Mouse (Mus musculus): Measurements from ENCODE around the gene Adck1.
A peak's percentile ranks its signal among the peaks of the same experiment; 100 is the strongest.
"Not testable (repeated sequence)": the region's sequence is repeated elsewhere in the genome, so short reads cannot be mapped to it uniquely, and the experiment has no call there.

Gene Adck1

GRCm38 (mm10) chr12:88360441-88361119 lies at the start of gene Adck1:
TSS of gene Adck1 (plus strand) at chr12:88360554.
- peak; percentile 91 to 92 for DNase-seq

GRCm38 (mm10) chr12:88314556-88314955 lies 45.8 kb upstream of the Adck1 start:
- DNase-seq, result no peak

- DNase-seq, result not testable (repeated sequence)
These were observed 36.4 kb upstream of the Adck1 start, which contains the start of gene Gm5039 for GRCm38 (mm10) chr12:88323926-88324325. TSS of gene Gm5039 (minus strand) at chr12:88324026.

DNA sequence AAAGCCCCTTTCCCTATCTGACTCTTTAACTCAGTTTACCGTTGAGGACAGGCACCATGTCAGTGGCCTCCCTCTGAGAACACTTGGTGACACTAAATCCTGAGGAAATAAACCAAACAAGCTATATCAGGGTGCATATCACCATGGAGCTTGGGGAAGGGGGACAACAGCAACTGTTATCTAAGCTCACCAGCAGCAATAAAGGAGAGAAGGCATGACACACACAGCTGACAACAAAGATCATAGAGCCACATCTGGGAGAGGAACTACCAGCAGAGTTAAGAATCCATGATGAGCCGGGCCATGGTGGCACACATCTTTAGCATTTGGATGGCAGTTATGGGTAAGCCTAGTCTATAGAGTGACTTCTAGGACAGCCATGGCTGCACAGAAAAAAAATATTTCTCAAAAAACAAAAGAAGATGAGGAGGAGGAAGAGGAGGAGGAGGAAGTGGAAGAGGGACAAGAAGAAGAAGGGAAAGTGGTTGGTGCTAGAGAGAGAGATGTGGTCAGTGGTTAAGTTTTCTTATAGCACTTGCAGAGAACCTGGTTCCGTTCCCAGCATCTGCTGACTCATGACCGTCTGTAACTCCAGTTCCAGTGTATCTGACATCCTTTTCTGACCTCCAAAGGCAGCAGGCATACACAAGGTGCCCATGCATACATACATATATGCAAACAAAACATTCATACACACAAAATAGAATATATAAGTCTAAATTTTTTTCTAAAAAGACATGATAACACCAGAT lies 23.5 kb upstream of the Adck1 start:
- not testable (repeated sequence) for DNase-seq

- DNase-seq, result not testable (repeated sequence)
These were observed 19.1 kb upstream of the Adck1 start for GRCm38 (mm10) chr12:88341286-88341685.

- DNase-seq, result no peak
These were observed 6.1 kb upstream of the Adck1 start for GRCm38 (mm10) chr12:88354182-88354702.

DNA sequence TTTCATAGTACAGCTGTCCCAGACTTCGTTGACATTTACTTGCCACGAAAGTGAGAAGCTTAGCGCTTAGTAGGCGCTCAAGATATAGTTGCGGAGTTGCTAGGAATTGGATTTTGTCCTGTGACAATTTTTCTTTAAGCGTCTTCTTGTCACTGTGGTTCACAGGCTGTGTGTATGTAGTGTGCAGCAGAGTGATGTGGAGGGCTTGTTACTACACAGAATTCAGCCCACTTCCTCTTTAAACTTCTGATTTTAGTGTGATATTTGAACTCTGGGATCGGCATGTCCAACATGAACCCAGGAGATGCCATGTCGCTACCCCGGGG lies 729 bp downstream of the Adck1 start:
- no peak for DNase-seq

DNA sequence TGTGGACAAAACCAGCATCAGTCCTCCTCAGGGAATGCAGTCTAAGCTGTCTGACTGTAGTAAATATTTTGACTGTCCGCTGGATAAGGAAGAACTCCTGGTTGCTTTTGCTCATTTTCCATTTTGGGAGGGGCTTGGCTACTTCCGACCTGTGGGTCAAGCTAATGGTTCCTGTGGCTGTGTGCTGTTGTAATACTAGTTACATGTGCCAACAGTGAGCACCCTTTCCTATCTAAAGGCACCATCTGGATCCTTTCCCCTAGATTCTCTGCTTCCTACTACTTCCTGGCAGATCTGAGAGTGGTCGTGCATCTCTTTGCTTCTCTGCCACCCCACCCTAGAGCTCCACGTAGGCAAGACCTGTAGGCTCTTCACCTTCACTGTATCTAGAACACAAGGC lies 7.3 kb downstream of the Adck1 start:
- no peak for DNase-seq

GRCm38 (mm10) chr12:88368618-88369017 lies 8.3 kb downstream of the Adck1 start:
- DNase-seq, result no peak

DNA sequence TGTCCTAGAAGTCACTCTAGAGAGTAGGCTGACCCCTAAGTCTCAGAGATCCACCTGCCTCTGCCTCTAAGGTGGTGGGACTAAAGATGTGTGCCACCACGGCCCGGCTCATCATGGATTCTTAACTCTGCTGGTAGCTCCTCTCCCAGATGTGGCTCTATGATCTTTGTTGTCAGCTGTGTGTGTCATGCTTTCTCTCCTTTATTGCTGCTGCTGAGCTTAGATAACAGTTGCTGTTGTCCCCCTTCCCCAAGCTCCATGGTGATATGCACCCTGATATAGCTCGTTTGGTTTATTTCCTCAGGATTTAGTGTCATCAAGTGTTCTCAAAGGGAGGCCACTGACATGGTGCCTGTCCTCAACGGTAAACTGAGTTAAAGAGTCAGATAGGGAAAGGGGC lies 9.3 kb downstream of the Adck1 start:
- DNase-seq, result not testable (repeated sequence)

DNA sequence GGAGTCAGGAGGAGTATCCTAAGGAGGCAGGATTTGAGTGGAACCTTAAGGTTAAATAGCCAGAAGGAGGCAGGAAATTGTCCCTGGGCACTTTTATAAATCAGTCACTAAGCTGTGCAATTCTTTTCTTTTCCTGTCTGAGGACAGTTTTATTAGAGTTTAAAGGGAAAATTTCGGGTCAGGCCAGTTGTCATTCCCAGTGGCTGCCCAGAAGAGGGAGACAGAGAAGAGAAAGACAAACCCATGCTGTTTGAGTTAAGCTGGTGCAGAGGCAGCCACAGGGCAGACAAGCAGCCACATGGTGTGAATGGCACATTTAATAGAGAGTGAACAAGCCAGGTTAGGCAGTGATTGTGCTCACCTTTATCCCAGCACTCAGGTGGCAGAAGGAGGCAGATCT lies 10.0 kb downstream of the Adck1 start:
- not testable (repeated sequence) for DNase-seq

DNA sequence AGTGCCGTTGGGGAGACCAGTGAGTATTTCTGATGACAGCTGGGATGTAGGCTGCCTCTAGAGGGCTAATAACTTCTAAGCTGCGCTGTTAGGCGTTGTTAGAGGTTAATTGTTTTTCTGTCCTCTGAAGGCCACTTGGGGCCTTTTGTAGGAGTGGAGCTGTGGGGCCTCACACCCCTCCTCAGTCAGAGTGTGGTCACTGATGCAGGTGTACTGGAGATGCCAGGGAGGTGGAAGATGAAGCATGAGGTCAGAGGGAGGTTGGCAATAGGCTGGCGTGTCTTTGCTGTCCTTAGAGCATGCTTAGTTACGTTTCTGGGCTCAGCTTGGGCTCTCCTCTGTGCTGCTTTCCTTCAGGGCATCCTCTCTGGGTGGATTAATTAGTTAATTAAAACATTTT lies 11.7 kb downstream of the Adck1 start:
- no peak for DNase-seq

- no peak for DNase-seq
These were observed 16.5 kb downstream of the Adck1 start for GRCm38 (mm10) chr12:88376820-88377219.

DNA sequence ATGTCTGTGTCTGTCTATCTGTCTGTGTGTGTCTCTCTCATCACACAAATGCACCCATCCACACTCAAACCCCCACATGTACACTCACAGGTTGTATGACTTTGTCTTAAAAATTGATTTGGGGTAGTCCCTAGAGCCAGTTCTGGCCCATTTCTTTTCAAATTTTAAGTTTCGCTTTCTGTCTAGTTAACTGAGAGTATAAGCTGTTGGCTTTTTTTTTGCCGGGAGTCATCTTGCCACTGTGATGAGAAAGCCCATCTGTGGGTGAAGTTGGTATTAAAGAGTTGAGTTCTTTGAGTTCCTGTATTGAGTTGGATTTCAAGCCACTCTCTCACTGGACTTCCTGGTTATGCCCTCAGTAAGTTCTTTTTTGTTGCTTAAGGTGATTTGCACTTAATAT lies 17.9 kb downstream of the Adck1 start:
- DNase-seq, result no peak

- no peak for DNase-seq
These were observed 28.5 kb downstream of the Adck1 start for GRCm38 (mm10) chr12:88388832-88389231.

DNA sequence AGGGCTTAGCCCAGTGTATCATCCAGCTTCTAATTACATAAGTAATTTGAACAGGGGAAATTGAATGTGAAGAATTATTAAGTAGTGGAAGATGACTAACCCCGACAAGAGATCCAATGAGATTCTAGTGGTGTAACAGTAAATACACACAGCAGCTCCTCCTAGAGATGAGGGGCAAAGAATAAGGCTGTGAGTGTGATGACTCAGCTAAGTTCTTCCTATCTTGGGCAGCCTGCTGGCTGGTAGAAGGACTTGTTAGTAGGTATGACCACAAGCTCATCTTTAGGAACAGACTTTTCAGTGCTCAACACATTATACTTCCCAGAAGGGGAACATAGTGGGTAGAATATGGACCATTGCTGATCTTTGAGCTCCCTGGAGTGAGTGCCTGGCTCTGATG lies 38.3 kb downstream of the Adck1 start:
- no peak for DNase-seq

- DNase-seq, result peak in 1 of 2 experiments; percentile 9
These were observed 43.2 kb downstream of the Adck1 start for GRCm38 (mm10) chr12:88403541-88403940.

DNA sequence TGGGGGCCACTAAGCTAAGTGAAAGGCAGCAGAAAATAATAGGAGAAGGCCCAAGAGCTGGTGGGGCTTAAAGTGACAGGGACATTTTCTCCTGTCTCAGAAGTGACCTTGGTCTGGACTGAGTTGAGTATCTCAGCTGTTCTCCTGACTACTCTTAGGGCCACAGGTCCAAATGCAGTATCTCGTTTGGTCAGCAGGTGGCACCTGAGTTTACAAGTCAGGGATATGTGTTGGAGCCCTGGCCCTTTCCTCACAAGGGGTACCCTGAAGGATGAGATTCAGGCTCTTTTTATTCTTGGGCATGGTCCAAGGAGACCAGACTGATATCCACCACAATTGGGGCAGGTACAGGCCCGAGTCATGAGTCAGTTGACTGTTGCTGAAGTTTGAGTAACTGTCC lies 44.8 kb downstream of the Adck1 start:
- peak; percentile 52 to 61 for DNase-seq

GRCm38 (mm10) chr12:88407996-88408322 lies 47.6 kb downstream of the Adck1 start:
- DNase-seq, result no peak

DNA sequence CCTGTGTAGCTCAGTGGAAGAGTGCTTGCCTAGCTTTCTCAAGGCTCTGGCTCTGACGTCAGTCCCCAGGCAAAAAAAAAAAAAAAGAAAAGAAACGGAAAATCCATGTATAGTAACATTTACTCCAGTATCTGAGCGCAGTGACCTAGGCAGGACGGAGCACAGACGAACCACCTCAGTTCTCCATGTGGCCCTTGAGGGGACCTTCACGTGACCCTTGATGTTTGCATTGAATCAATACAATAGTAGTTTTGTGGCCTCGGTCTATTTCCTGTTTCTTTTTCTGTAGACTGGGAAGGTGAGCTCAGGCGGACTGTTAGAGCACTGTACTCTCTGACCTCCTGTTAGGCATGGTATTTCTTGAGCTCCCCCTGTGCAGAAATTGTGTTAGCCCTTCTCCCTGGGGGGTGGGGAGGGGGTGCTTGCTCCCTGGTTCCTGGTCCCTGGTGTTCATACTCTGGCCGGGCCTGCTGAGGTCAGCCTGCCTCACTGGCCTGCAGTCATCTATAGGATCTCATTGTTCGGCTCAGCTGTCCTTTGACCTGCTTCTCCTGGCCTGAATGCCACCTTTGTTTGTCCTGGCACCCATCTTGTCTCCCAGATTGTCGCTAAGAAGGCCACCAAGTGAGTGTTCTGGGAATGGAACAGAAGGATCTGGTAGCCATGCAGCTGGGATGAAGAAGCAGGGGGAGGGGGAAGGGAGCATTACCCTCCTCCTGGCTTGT lies 48.1 kb downstream of the Adck1 start:
- DNase-seq, result no peak

GRCm38 (mm10) chr12:88413239-88413638 lies 52.9 kb downstream of the Adck1 start:
- DNase-seq, result no peak

DNA sequence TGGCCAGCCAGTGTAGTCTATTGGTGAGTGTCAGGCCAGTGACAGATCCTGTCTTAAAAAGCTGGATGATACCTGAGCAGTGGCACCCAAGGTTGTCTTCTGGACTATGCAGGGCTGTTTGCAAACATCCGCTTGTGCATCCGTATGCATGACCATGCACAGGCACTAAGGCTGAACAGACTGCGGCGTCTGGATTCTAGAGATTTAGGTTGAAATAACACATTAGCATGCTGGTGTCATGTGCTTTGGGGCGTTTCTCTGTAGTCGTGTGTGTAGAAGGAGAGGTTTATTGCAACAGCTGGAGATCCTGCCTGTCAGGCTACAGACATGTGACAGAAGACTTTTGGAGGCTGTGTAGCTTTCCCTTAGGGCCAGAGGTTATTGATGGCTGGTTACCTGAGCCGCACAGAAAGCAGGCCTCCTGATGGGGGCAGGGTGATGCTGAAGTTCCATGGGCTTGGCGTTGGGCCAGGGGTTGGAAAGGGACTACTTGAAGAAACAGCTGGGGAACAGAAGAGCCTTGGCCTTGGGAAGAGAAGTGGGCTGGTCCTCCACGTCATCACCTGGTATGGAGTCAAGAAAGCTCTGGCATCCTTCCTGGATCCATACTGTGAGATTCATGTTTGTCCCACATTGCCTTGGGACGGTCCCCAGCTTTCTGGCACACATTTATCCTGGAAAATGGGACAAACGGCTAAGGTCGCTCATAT lies 59.7 kb downstream of the Adck1 start:
- DNase-seq, result peak; percentile 24 to 33

GRCm38 (mm10) chr12:88426926-88427325 lies 66.6 kb downstream of the Adck1 start:
- no peak for DNase-seq

Data from cerebellum, postnatal 36 days (tissue).